Comparison of ENCODE assay signal across 8 mouse cellular contexts in genomic region chr11:70026689-70027088, GRCm38 (mm10). TPM values are rescaled to one million over a fixed set of nuclear protein-coding genes. Genes with fewer than 3 reads are reported as not detected.
A peak's percentile ranks its signal among the peaks of the same experiment; 100 is the strongest.
DNase-seq lines count a peak whose midpoint lies in the region; ATAC-seq lines count a peak whose summit lies in the region.

No protein-coding gene starts in this region.

- H3K36me3 ChIP-seq in intestine, embryonic 16.5 days (ENCODE audit: control insufficient read depth, insufficient read depth, low read length): 0 out of 2 replicates have a peak, but pooled peaks cover 6% of the 10 kb centered on the region

- peak overlapping the region; percentile 51 for H3K9ac ChIP-seq in intestine, embryonic 16.5 days (ENCODE audit: low read depth, low read length)

- H3K4me1 ChIP-seq in intestine, embryonic 16.5 days (ENCODE audit: control insufficient read depth, insufficient read depth, low read length): peaks cover 45% of the 10 kb centered on the region

- H3K4me2 ChIP-seq in intestine, embryonic 16.5 days (ENCODE audit: low read depth, low read length): peak overlapping the region; percentile 60

- H3K27me3 ChIP-seq in intestine, embryonic 16.5 days (replicated peaks; ENCODE audit: control insufficient read depth, insufficient read depth, low read length): 0 out of 2 replicates have a peak, but pooled peaks cover 2% of the 10 kb centered on the region

- peak overlapping the region; percentile 65 for H3K27ac ChIP-seq in intestine, embryonic 16.5 days (ENCODE audit: low read length)

- ATAC-seq in intestine, embryonic 16.5 days: peak; percentile 53

- peak; percentile 98 for DNase-seq in heart, adult 11 months
- no peak for DNase-seq in heart, adult 8-10 months (ENCODE audit: low spot score)
- DNase-seq in cerebellum, postnatal 10 days: peak; percentile 65 to 66
- DNase-seq in gastrocnemius, postnatal 25 days: peak; percentile 80
- peak; percentile 66 for DNase-seq in mesoderm, embryonic 11.5 days (ENCODE audit: low read depth, low spot score)
- peak; percentile 60 for DNase-seq in yolk sac, embryonic 10.5 days (ENCODE audit: low spot score)
- DNase-seq in frontal cortex, postnatal 25 days (ENCODE audit: low spot score in 2 of 2): no peak

- peak overlapping the region; percentile 43 for H3K4me3 ChIP-seq in intestine, embryonic 16.5 days (ENCODE audit: low read length)

- no peaks in the 10 kb centered on the region for H3K9me3 ChIP-seq in intestine, embryonic 16.5 days (ENCODE audit: control insufficient read depth, low read length)

- 7% methylated on average over 18 of the region's 19 CpGs for WGBS in intestine, embryonic 16.5 days

RNA-seq across cellular contexts. Expression of gene Dlg4, which starts 9.9 kb away (rescaled TPM):
- total RNA-seq in heart, adult 8-10 months (2022): 1 to 10 TPM; 3.9 to 6.3 (median 5.2) TPM
- total RNA-seq in gastrocnemius, postnatal 25 days (2021): 1 to 10 TPM; 5.6 to 6.9 TPM
- 5.1 and 6.1 TPM in 2 replicates for polyA plus RNA-seq in intestine, embryonic 16.5 days (2015; fragmentation: Nextera tagmentation; extraction: Ambion mirVana)

RNA-seq across cellular contexts. Expression of gene Acadvl, which starts 11.5 kb away (rescaled TPM):
- total RNA-seq in heart, adult 8-10 months (2022): 1,000 to 10,000 TPM; 1,233 to 1,415 (median 1,285) TPM
- total RNA-seq in gastrocnemius, postnatal 25 days (2021): 100 to 1,000 TPM; 342 to 380 TPM
- 172 and 189 TPM in 2 replicates for polyA plus RNA-seq in intestine, embryonic 16.5 days (2015; fragmentation: Nextera tagmentation; extraction: Ambion mirVana)

RNA-seq across cellular contexts. Expression of gene Dvl2, which starts 26.3 kb away (rescaled TPM):
- 1 to 10 TPM; 4.0 to 6.4 (median 5.1) TPM for total RNA-seq in heart, adult 8-10 months (2022)
- 1 to 10 TPM; 3.7 to 4.1 TPM for total RNA-seq in gastrocnemius, postnatal 25 days (2021)
- polyA plus RNA-seq in intestine, embryonic 16.5 days (2015; fragmentation: Nextera tagmentation; extraction: Ambion mirVana): 23.8 and 26.0 TPM in 2 replicates

RNA-seq across cellular contexts. Expression of gene Asgr1, which starts 27.2 kb away (rescaled TPM):
- not detected for total RNA-seq in heart, adult 8-10 months (2022)
- total RNA-seq in gastrocnemius, postnatal 25 days (2021): not detected
- 0.17 and 0.31 TPM in 2 replicates for polyA plus RNA-seq in intestine, embryonic 16.5 days (2015; fragmentation: Nextera tagmentation; extraction: Ambion mirVana)

RNA-seq across cellular contexts. Expression of gene Phf23, which starts 31.1 kb away (rescaled TPM):
- total RNA-seq in heart, adult 8-10 months (2022): 10 to 100 TPM; 21.0 to 24.9 (median 23.6) TPM
- total RNA-seq in gastrocnemius, postnatal 25 days (2021): 10 to 100 TPM; 15.0 to 16.1 TPM
- 49.7 and 53.1 TPM in 2 replicates for polyA plus RNA-seq in intestine, embryonic 16.5 days (2015; fragmentation: Nextera tagmentation; extraction: Ambion mirVana)

Comparison
In these comparisons a context has a peak if more than half of its experiments do, and no peak if none do; other contexts are left out.
1. DNase-seq: peak in heart, adult 11 months (single experiment), cerebellum, postnatal 10 days (2 of 2), gastrocnemius, postnatal 25 days (single experiment), mesoderm, embryonic 11.5 days (single experiment) and yolk sac, embryonic 10.5 days (single experiment); none in heart, adult 8-10 months (single experiment) and frontal cortex, postnatal 25 days (0 of 2).